Mouse (Mus musculus) C2C12 (cell line): ENCODE results near the gene Cdkn1c.

Source experiments
- CEBPB ChIP-seq: IDR thresholded peaks from one replicate; pipeline ENCODE4 v1.6.1; 2011; ENCODE audit warnings: low read depth, mild to moderate bottlenecking, control low read depth, moderate library complexity
- CTCF ChIP-seq: IDR thresholded peaks from one replicate; pipeline ENCODE4 v1.5.1; 2011; ENCODE audit not compliant: control insufficient read depth, insufficient read depth, insufficient read length
- FOSL1 ChIP-seq: IDR thresholded peaks from one replicate; pipeline ENCODE4 v1.8.0; 2011; ENCODE audit warnings: mild to moderate bottlenecking, low read length; ENCODE audit not compliant: poor library complexity, insufficient read depth, severe bottlenecking
- MAX ChIP-seq: IDR thresholded peaks from one replicate; pipeline ENCODE4 v1.6.1; 2011; ENCODE audit warnings: mild to moderate bottlenecking, control low read depth
- MYOD1 ChIP-seq: IDR thresholded peaks from one replicate; pipeline ENCODE4 v1.6.1; 2011; ENCODE audit warnings: low read depth; ENCODE audit not compliant: control insufficient read depth, insufficient read length
- MYOG ChIP-seq: IDR thresholded peaks from one replicate; pipeline ENCODE4 v1.6.1; 2011; ENCODE audit not compliant: control insufficient read depth, insufficient read length; ENCODE audit errors: extremely low read depth
- USF1 ChIP-seq: IDR thresholded peaks from one replicate; pipeline ENCODE4 v1.6.1; 2011; ENCODE audit warnings: low read depth, mild to moderate bottlenecking, control low read depth, moderate library complexity

- no peak for TF ChIP-seq CTCF
- no peak for TF ChIP-seq MAX
- TF ChIP-seq CEBPB: no peak
- no peak for TF ChIP-seq MYOG
- TF ChIP-seq FOSL1: no peak
- no peak for TF ChIP-seq USF1
- no peak for TF ChIP-seq MYOD1
Measured at GRCm38 (mm10) chr7:143433331-143433730, 27.5 kb downstream of the Cdkn1c start.
